Mouse (Mus musculus) megakaryocyte, embryonic 14.5 days (primary cell): Measurements from ENCODE around the gene Iqck. TPM values are rescaled to one million over a fixed set of nuclear protein-coding genes. Genes with fewer than 3 reads are reported as not detected.

Experiments
- H3K27me3 ChIP-seq: replicated peaks from 2 replicates; pipeline ENCODE3; 2012; ENCODE audit warnings: inconsistent platforms
- H3K36me3 ChIP-seq: replicated peaks from 2 replicates; pipeline ENCODE3; 2012; ENCODE audit warnings: low read length, inconsistent platforms, mixed read lengths
- H3K4me1 ChIP-seq: 2 replicates; pipeline ENCODE4 v1.6.1; 2012; ENCODE audit warnings: inconsistent platforms
- H3K4me3 ChIP-seq: replicated peaks from 2 replicates; pipeline ENCODE3; 2012; ENCODE audit warnings: moderate library complexity, mild to moderate bottlenecking, inconsistent platforms
- H3K9me3 ChIP-seq: 2 replicates; pipeline ENCODE4 v1.6.1; 2012; ENCODE audit warnings: inconsistent platforms
- FLI1 ChIP-seq: IDR thresholded peaks from 2 replicates; pipeline ENCODE4 v1.6.1; 2012; ENCODE audit warnings: low read length, inconsistent platforms, mixed read lengths
- GATA1 ChIP-seq: IDR thresholded peaks from 3 replicates; pipeline ENCODE4 v1.6.1; 2012; ENCODE audit warnings: mixed read lengths, low read length, inconsistent platforms, borderline replicate concordance
- polyA plus RNA-seq: library from polyadenylated mRNA; stranded (reverse); fragments of >175 nt; gene quantifications from 2 replicates; pipeline ENCODE4 v1.2.3, GENCODE M21; 2012; ENCODE audit warnings: low replicate concordance; ENCODE audit not compliant: insufficient read depth

The Iqck gene
- 0.08 TPM in 1 of 2 replicates, not detected in the other for polyA plus RNA-seq

GRCm38 (mm10) chr7:118855171-118855876 is at the start of gene Iqck:
TSS of gene Iqck (plus strand) at chr7:118855752.
- H3K4me1 ChIP-seq = peaks cover 57% of the 10 kb centered on the region

GRCm38 (mm10) chr7:118806631-118807411 is 48.7 kb upstream of the Iqck start:
- peaks cover 89% of the 10 kb centered on the region for H3K36me3 ChIP-seq

More at GRCm38 (mm10) chr7:118855171-118855876, at the start of gene Iqck:
- Histone ChIP-seq H3K36me3 (peaks cover 38% of the 10 kb centered on the region), H3K27me3 (no peaks in the 10 kb centered on the region), H3K9me3 (no peaks in the 10 kb centered on the region), H3K4me3 (peak within 1 kb of the TSS; percentile 99)
- TF ChIP-seq FLI1 (no peak), GATA1 (no peak)

GRCm38 (mm10) chr7:118807899-118808298 is 47.7 kb upstream of the Iqck start:
- Histone ChIP-seq H3K27me3 (no peaks in the 10 kb centered on the region), H3K4me1 (peaks cover 35% of the 10 kb centered on the region), H3K9me3 (no peaks in the 10 kb centered on the region), H3K36me3 (peaks cover 82% of the 10 kb centered on the region), H3K4me3 (no peak overlapping the region)
- TF ChIP-seq FLI1 = no peak
- no peak for TF ChIP-seq GATA1

More at GRCm38 (mm10) chr7:118806631-118807411, 48.7 kb upstream of the Iqck start:
- Histone ChIP-seq H3K4me3 (no peak overlapping the region), H3K27me3 (no peaks in the 10 kb centered on the region), H3K4me1 (peaks cover 37% of the 10 kb centered on the region), H3K9me3 (no peaks in the 10 kb centered on the region)
- TF ChIP-seq GATA1 (no peak), FLI1 (no peak)

- Histone ChIP-seq H3K36me3 (peaks cover 79% of the 10 kb centered on the region), H3K9me3 (no peaks in the 10 kb centered on the region), H3K4me1 (peaks cover 65% of the 10 kb centered on the region), H3K4me3 (peak overlapping the region; percentile 79), H3K27me3 (no peaks in the 10 kb centered on the region)
- TF ChIP-seq GATA1 (no peak), FLI1 (no peak)
Measured at GRCm38 (mm10) chr7:118811407-118812106, 44.0 kb upstream of the Iqck start.

GRCm38 (mm10) chr7:118813592-118813991 is 42.0 kb upstream of the Iqck start:
- H3K9me3 ChIP-seq = no peaks in the 10 kb centered on the region
- H3K4me1 ChIP-seq = peaks cover 65% of the 10 kb centered on the region
- H3K4me3 ChIP-seq = peak overlapping the region; percentile 17
- H3K36me3 ChIP-seq = peaks cover 78% of the 10 kb centered on the region
- no peaks in the 10 kb centered on the region for H3K27me3 ChIP-seq
- TF ChIP-seq FLI1 (no peak), GATA1 (no peak)

- TF ChIP-seq FLI1 = no peak
- no peak for TF ChIP-seq GATA1
Measured at GRCm38 (mm10) chr7:118816275-118816674, 39.3 kb upstream of the Iqck start.

GRCm38 (mm10) chr7:118817741-118818140 is 37.8 kb upstream of the Iqck start:
- H3K36me3 ChIP-seq = peaks cover 89% of the 10 kb centered on the region
- H3K4me1 ChIP-seq = peaks cover 41% of the 10 kb centered on the region
- H3K4me3 ChIP-seq = no peak overlapping the region
- no peaks in the 10 kb centered on the region for H3K9me3 ChIP-seq
- H3K27me3 ChIP-seq = no peaks in the 10 kb centered on the region
- TF ChIP-seq FLI1 = no peak
- TF ChIP-seq GATA1 = no peak

More at GRCm38 (mm10) chr7:118816275-118816674, 39.3 kb upstream of the Iqck start:
- Histone ChIP-seq H3K9me3 (no peaks in the 10 kb centered on the region), H3K4me3 (no peak overlapping the region), H3K4me1 (peaks cover 44% of the 10 kb centered on the region), H3K36me3 (peaks cover 78% of the 10 kb centered on the region), H3K27me3 (no peaks in the 10 kb centered on the region)

GRCm38 (mm10) chr7:118819666-118820065 is 35.9 kb upstream of the Iqck start:
- Histone ChIP-seq H3K4me3 (no peak overlapping the region), H3K27me3 (no peaks in the 10 kb centered on the region), H3K9me3 (no peaks in the 10 kb centered on the region), H3K4me1 (peaks cover 36% of the 10 kb centered on the region), H3K36me3 (peaks cover 91% of the 10 kb centered on the region)
- TF ChIP-seq GATA1 (no peak), FLI1 (no peak)

GRCm38 (mm10) chr7:118821356-118821755 is 34.2 kb upstream of the Iqck start:
- Histone ChIP-seq H3K4me3 (no peak overlapping the region), H3K27me3 (no peaks in the 10 kb centered on the region), H3K4me1 (peaks cover 40% of the 10 kb centered on the region), H3K9me3 (no peaks in the 10 kb centered on the region), H3K36me3 (peaks cover 91% of the 10 kb centered on the region)
- TF ChIP-seq GATA1 (no peak), FLI1 (no peak)
